ENCODE assay signal across 10 mouse cellular contexts in genomic region chr6:122821822-122822221, GRCm38 (mm10). TPM values are rescaled to one million over a fixed set of nuclear protein-coding genes. Genes with fewer than 3 reads are reported as not detected.
DNase-seq lines count a peak whose midpoint lies in the region; ATAC-seq lines count a peak whose summit lies in the region.
"Had no signal": no experiment of that assay in that cellular context is flagged by ENCODE, and none has a peak within 500 bp of the region (broad histone marks: within the 10 kb centered on the region; RNA-seq: fewer than 3 reads in every experiment).

No protein-coding gene starts in this region.

- peak overlapping the region; percentile 91 for H3K4me2 ChIP-seq in neural tube, embryonic 12.5 days (replicated peaks)
- peak overlapping the region; percentile 98 for H3K4me2 ChIP-seq in liver, embryonic 15.5 days

- intact Hi-C loops in heart, postnatal 25 days (cut with DNase I) = no loop called here

- H3K4me3 ChIP-seq in neural tube, embryonic 12.5 days = no peak overlapping the region
- no peak overlapping the region for H3K4me3 ChIP-seq in liver, embryonic 15.5 days (replicated peaks)

- H3K36me3 ChIP-seq in neural tube, embryonic 12.5 days = no peaks in the 10 kb centered on the region
- H3K36me3 ChIP-seq in liver, embryonic 15.5 days (replicated peaks) = no peaks in the 10 kb centered on the region

- 81% methylated on average over 9 of the region's 9 CpGs for WGBS in neural tube, embryonic 12.5 days
- WGBS in liver, embryonic 15.5 days (ENCODE audit: insufficient replicate concordance) = 45% methylated on average over 9 of the region's 9 CpGs

- peak; percentile 91 for DNase-seq in heart, adult 11 months
- DNase-seq in heart, postnatal 25 days (ENCODE audit: low spot score) = no peak
- no peak for DNase-seq in neural tube, embryonic 10.5 days (ENCODE audit: extremely low spot score, low spot score)
- DNase-seq in yolk sac, embryonic 10.5 days (ENCODE audit: low spot score) = no peak
- DNase-seq in gastrocnemius, adult 8-10 months (ENCODE audit: low spot score in 2 of 2) = no peak
- DNase-seq in urinary bladder, postnatal 4 days (ENCODE audit: low spot score in 2 of 2) = no peak
- DNase-seq: adrenal gland, adult 8-10 months had no signal

- 0 out of 2 replicates have a peak, but pooled peaks cover 2% of the 10 kb centered on the region for H3K27me3 ChIP-seq in neural tube, embryonic 12.5 days (replicated peaks)
- peaks cover 18% of the 10 kb centered on the region for H3K27me3 ChIP-seq in liver, embryonic 15.5 days
- H3K27me3 ChIP-seq: embryonic facial prominence, embryonic 12.5 days had no signal

- ATAC-seq in neural tube, embryonic 12.5 days (ENCODE audit: low FRiP score, low read depth) = no peak
- no peak for ATAC-seq in liver, embryonic 15.5 days (ENCODE audit: insufficient read depth)

- no peaks in the 10 kb centered on the region for H3K9me3 ChIP-seq in neural tube, embryonic 12.5 days
- no peaks in the 10 kb centered on the region for H3K9me3 ChIP-seq in liver, embryonic 15.5 days (replicated peaks)
- H3K9me3 ChIP-seq: embryonic facial prominence, embryonic 12.5 days had no signal

- no peak overlapping the region for H3K9ac ChIP-seq in neural tube, embryonic 12.5 days
- no peak overlapping the region for H3K9ac ChIP-seq in liver, embryonic 15.5 days
- H3K9ac ChIP-seq: embryonic facial prominence, embryonic 12.5 days had no signal

- no peak overlapping the region for H3K27ac ChIP-seq in neural tube, embryonic 12.5 days
- no peak overlapping the region for H3K27ac ChIP-seq in liver, embryonic 15.5 days (replicated peaks)
- H3K27ac ChIP-seq: embryonic facial prominence, embryonic 12.5 days had no signal

- peaks cover 33% of the 10 kb centered on the region for H3K4me1 ChIP-seq in neural tube, embryonic 12.5 days
- H3K4me1 ChIP-seq in liver, embryonic 15.5 days (replicated peaks) = peaks cover 72% of the 10 kb centered on the region

RNA-seq across cellular contexts. Expression of gene Foxj2, which starts 2.1 kb away (rescaled TPM):
- 10 to 100 TPM; 31.8 to 37.0 TPM for total RNA-seq in heart, postnatal 25 days (2021)
- polyA plus RNA-seq in neural tube, embryonic 12.5 days (2016; fragmentation: Nextera tagmentation; extraction: Ambion mirVana) = 5.5 TPM in 2 replicates
- 1.3 and 1.5 TPM in 2 replicates for polyA plus RNA-seq in liver, embryonic 15.5 days (2015; fragmentation: Nextera tagmentation; extraction: Ambion mirVana)
- 10 to 100 TPM; 23.3 to 27.1 (median 26.4) TPM for total RNA-seq in gastrocnemius, adult 8-10 months (2022)

RNA-seq across cellular contexts. Expression of gene Slc2a3, which starts 20.4 kb away (rescaled TPM):
- total RNA-seq in heart, postnatal 25 days (2021) = 1 to 10 TPM; 1.8 to 2.2 TPM
- polyA plus RNA-seq in neural tube, embryonic 12.5 days (2016; fragmentation: Nextera tagmentation; extraction: Ambion mirVana) = 22.6 and 26.1 TPM in 2 replicates
- 11.8 and 13.8 TPM in 2 replicates for polyA plus RNA-seq in liver, embryonic 15.5 days (2015; fragmentation: Nextera tagmentation; extraction: Ambion mirVana)
- 10 to 100 TPM in 2 of 4 experiments, 1 to 10 TPM in 2; 3.6 to 12.3 (median 10.4) TPM for total RNA-seq in gastrocnemius, adult 8-10 months (2022)

RNA-seq across cellular contexts. Expression of gene C3ar1, which starts 34.1 kb away (rescaled TPM):
- 1 to 10 TPM; 2.9 to 3.3 TPM for total RNA-seq in heart, postnatal 25 days (2021)
- 1.7 and 2.1 TPM in 2 replicates for polyA plus RNA-seq in neural tube, embryonic 12.5 days (2016; fragmentation: Nextera tagmentation; extraction: Ambion mirVana)
- polyA plus RNA-seq in liver, embryonic 15.5 days (2015; fragmentation: Nextera tagmentation; extraction: Ambion mirVana) = 1.0 TPM in 2 replicates
- under 1 TPM; 0.15 to 0.83 (median 0.42) TPM for total RNA-seq in gastrocnemius, adult 8-10 months (2022)

RNA-seq across cellular contexts. Expression of gene Necap1, which starts 52.5 kb away (rescaled TPM):
- 10 to 100 TPM; 22.1 to 24.9 TPM for total RNA-seq in heart, postnatal 25 days (2021)
- 90.9 and 100 TPM in 2 replicates for polyA plus RNA-seq in neural tube, embryonic 12.5 days (2016; fragmentation: Nextera tagmentation; extraction: Ambion mirVana)
- 24.2 and 25.8 TPM in 2 replicates for polyA plus RNA-seq in liver, embryonic 15.5 days (2015; fragmentation: Nextera tagmentation; extraction: Ambion mirVana)
- 10 to 100 TPM; 11.2 to 15.9 (median 12.1) TPM for total RNA-seq in gastrocnemius, adult 8-10 months (2022)
